Mouse (Mus musculus) v-Abl transformed pro-B cells (cell line): Measurements from ENCODE around the gene Copz2.
"Not testable (repeated sequence)": the region's sequence is repeated elsewhere in the genome, so short reads cannot be mapped to it uniquely, and the experiment has no call there.

ENCODE experiments used
- in situ Hi-C, 2 experiments: fragments of 400-800 bp; cut with MboI; formaldehyde crosslinking; loops; one replicate each; pipeline ENCODE4 v1.15.1; 2025; ENCODE audit not compliant: unreplicated experiment in 2 of 2

Gene Copz2

GRCm38 (mm10) chr11:96849681-96850467 is at the start of gene Copz2:
Copz2 (plus strand) TSS chr11:96849870.
- in situ Hi-C loops, result loop anchor here (25.0 kb wide), 2 partner anchors 763 to 1313 kb away; partner anchors contain the start of gene Atp5g1 (in 2 of the 2)

- in situ Hi-C loops, result no loop called here
Measured at GRCm38 (mm10) chr11:96805606-96806005, 44.1 kb upstream of the Copz2 start.

GRCm38 (mm10) chr11:96808066-96808465 is 41.6 kb upstream of the Copz2 start:
- in situ Hi-C loops, result no loop called here

GRCm38 (mm10) chr11:96809562-96810235 is 40.0 kb upstream of the Copz2 start:
- in situ Hi-C loops, result no loop called here

GRCm38 (mm10) chr11:96811188-96811587 is 38.5 kb upstream of the Copz2 start:
- in situ Hi-C loops, result not testable (repeated sequence)

- in situ Hi-C loops, result no loop called here
Measured at GRCm38 (mm10) chr11:96813455-96813854, 36.2 kb upstream of the Copz2 start.

- in situ Hi-C loops, result no loop called here
Measured at GRCm38 (mm10) chr11:96813920-96814319, 35.8 kb upstream of the Copz2 start.

- in situ Hi-C loops, result no loop called here
Measured at GRCm38 (mm10) chr11:96814443-96814842, 35.2 kb upstream of the Copz2 start.

GRCm38 (mm10) chr11:96815895-96816294 is 33.8 kb upstream of the Copz2 start:
- in situ Hi-C loops, result no loop called here

- in situ Hi-C loops, result no loop called here
Measured at GRCm38 (mm10) chr11:96816494-96816893, 33.2 kb upstream of the Copz2 start.

GRCm38 (mm10) chr11:96816979-96817378 is 32.7 kb upstream of the Copz2 start:
- in situ Hi-C loops, result no loop called here

GRCm38 (mm10) chr11:96818128-96818710 is 31.5 kb upstream of the Copz2 start:
- in situ Hi-C loops, result no loop called here

- in situ Hi-C loops, result no loop called here
Measured at GRCm38 (mm10) chr11:96821956-96822355, 27.7 kb upstream of the Copz2 start.

- in situ Hi-C loops, result no loop called here
Measured at GRCm38 (mm10) chr11:96822675-96823470, 26.8 kb upstream of the Copz2 start.

GRCm38 (mm10) chr11:96823471-96823837 is 26.2 kb upstream of the Copz2 start:
- in situ Hi-C loops, result no loop called here

GRCm38 (mm10) chr11:96823880-96824782 is 25.5 kb upstream of the Copz2 start:
- in situ Hi-C loops, result no loop called here

GRCm38 (mm10) chr11:96824783-96825495 is 24.7 kb upstream of the Copz2 start:
- in situ Hi-C loops, result loop anchor here in 1 of 2 experiments (5.0 kb wide), 1 partner anchor 33 kb away; no protein-coding TSS in a partner anchor

GRCm38 (mm10) chr11:96826481-96826880 is 23.2 kb upstream of the Copz2 start:
- in situ Hi-C loops, result loop anchor here in 1 of 2 experiments (5.0 kb wide), 1 partner anchor 34 kb away; no protein-coding TSS in a partner anchor

GRCm38 (mm10) chr11:96827062-96827581 is 22.5 kb upstream of the Copz2 start:
- in situ Hi-C loops, result loop anchor here in 1 of 2 experiments (5.0 kb wide), 1 partner anchor 35 kb away; no protein-coding TSS in a partner anchor
